Mouse (Mus musculus) MEL (cell line): Measurements from ENCODE around the gene Doc2g. TPM values are rescaled to one million over a fixed set of nuclear protein-coding genes. Genes with fewer than 3 reads are reported as not detected.
A peak's percentile ranks its signal among the peaks of the same experiment; 100 is the strongest.

Source experiments
- DNase-seq: peaks from one replicate; pipeline ENCODE4 v3.0.0; 2011; ENCODE audit warnings: low read depth, low spot score
- H3K27ac ChIP-seq: 2 replicates; pipeline ENCODE4 v1.5.1; 2012; ENCODE audit warnings: low read depth, mild to moderate bottlenecking, control low read depth, low read length, moderate library complexity; ENCODE audit not compliant: control insufficient read depth
- H3K27me3 ChIP-seq, 2 experiments: fragments of 150-350 bp in 1 of 2; sonication (generic) in 1 of 2; 2 replicates each; pipeline ENCODE4 v1.6.1; 2012; ENCODE audit warnings: low read length in 2 of 2, mild to moderate bottlenecking in 2 of 2, improper control_type of control experiment in 1 of 2, moderate library complexity in 1 of 2; ENCODE audit not compliant: insufficient read depth in 2 of 2, control insufficient read depth in 1 of 2
- H3K36me3 ChIP-seq, 2 experiments: 2 replicates each; pipeline ENCODE4 v1.6.1; 2012 to 2014; ENCODE audit warnings: low read length in 2 of 2, improper control_type of control experiment in 1 of 2, inconsistent platforms in 1 of 2, mild to moderate bottlenecking in 1 of 2; ENCODE audit not compliant: insufficient read depth in 2 of 2, control insufficient read depth in 1 of 2
- H3K4me1 ChIP-seq, 2 experiments: fragments of 150-350 bp in 1 of 2; sonication (generic) in 1 of 2; 2 replicates each; pipeline ENCODE4 v1.6.1; 2012; ENCODE audit warnings: low read length in 2 of 2, improper control_type of control experiment in 1 of 2, mild to moderate bottlenecking in 1 of 2; ENCODE audit not compliant: insufficient read depth in 2 of 2, control insufficient read depth in 1 of 2
- H3K4me3 ChIP-seq, 2 experiments: fragments of 150-350 bp in 1 of 2; sonication (generic) in 1 of 2; 2 replicates each; pipeline ENCODE4 v1.5.1; 2012; ENCODE audit warnings: low read depth in 2 of 2, low read length in 2 of 2, mild to moderate bottlenecking in 2 of 2, moderate library complexity in 2 of 2, control low read depth in 1 of 2, improper control_type of control experiment in 1 of 2; ENCODE audit not compliant: control insufficient read depth in 1 of 2, insufficient read depth in 1 of 2
- H3K79me2 ChIP-seq: 2 replicates; pipeline ENCODE4 v1.6.1; 2012; ENCODE audit warnings: mild to moderate bottlenecking, low read length, moderate library complexity; ENCODE audit not compliant: control insufficient read depth, poor library complexity, insufficient read depth
- H3K9ac ChIP-seq: 2 replicates; pipeline ENCODE4 v1.6.1; 2012; ENCODE audit warnings: low read depth, mild to moderate bottlenecking, control low read depth, low read length, moderate library complexity; ENCODE audit not compliant: control insufficient read depth, poor library complexity, severe bottlenecking
- H3K9me3 ChIP-seq: fragments of 150-350 bp; sonication (generic); replicated peaks from 2 replicates; pipeline ENCODE4 v1.6.1; 2012; ENCODE audit warnings: mild to moderate bottlenecking, low read length, improper control_type of control experiment, moderate library complexity; ENCODE audit not compliant: insufficient read depth
- CHD1 ChIP-seq: IDR thresholded peaks from 2 replicates; pipeline ENCODE4 v1.6.1; 2012; ENCODE audit warnings: low read depth, mild to moderate bottlenecking, inconsistent platforms, low read length, improper control_type of control experiment
- CHD2 ChIP-seq: IDR thresholded peaks from 2 replicates; pipeline ENCODE4 v1.6.1; 2011; ENCODE audit warnings: low read length, improper control_type of control experiment
- E2F4 ChIP-seq: IDR thresholded peaks from 2 replicates; pipeline ENCODE4 v1.6.1; 2011; ENCODE audit warnings: low read depth, low read length, improper control_type of control experiment, borderline replicate concordance
- GABPA ChIP-seq: IDR thresholded peaks from 2 replicates; pipeline ENCODE4 v1.6.1; 2012; ENCODE audit warnings: low read depth, mild to moderate bottlenecking, inconsistent platforms, low read length, improper control_type of control experiment, moderate library complexity
- GATA1 ChIP-seq: IDR thresholded peaks from 2 replicates; pipeline ENCODE4 v1.6.1; 2011; ENCODE audit warnings: low read depth, low read length, improper control_type of control experiment
- KAT2A ChIP-seq: conservative IDR thresholded peaks from 2 replicates; pipeline ENCODE4 v1.6.1; 2012; ENCODE audit warnings: low read depth, low read length, improper control_type of control experiment, inconsistent platforms
- MAFK ChIP-seq: IDR thresholded peaks from 2 replicates; pipeline ENCODE4 v1.6.1; 2011; ENCODE audit warnings: low read depth, mild to moderate bottlenecking, low read length, improper control_type of control experiment, borderline replicate concordance
- MAX ChIP-seq: IDR thresholded peaks from 2 replicates; pipeline ENCODE4 v1.6.1; 2011; ENCODE audit warnings: low read length, improper control_type of control experiment
- MXI1 ChIP-seq: IDR thresholded peaks from 2 replicates; pipeline ENCODE4 v1.6.1; 2011; ENCODE audit warnings: mild to moderate bottlenecking, low read depth, low read length, improper control_type of control experiment
- POLR2AphosphoS2 ChIP-seq: IDR thresholded peaks from 2 replicates; pipeline ENCODE4 v1.6.1; 2011; ENCODE audit warnings: low read length, improper control_type of control experiment
- POLR2AphosphoS5 ChIP-seq: IDR thresholded peaks from 2 replicates; pipeline ENCODE4 v1.6.1; 2012; ENCODE audit warnings: low read depth, borderline replicate concordance, mild to moderate bottlenecking, inconsistent platforms, low read length, moderate library complexity, mixed read lengths
- RCOR1 ChIP-seq: IDR thresholded peaks from 2 replicates; pipeline ENCODE4 v1.6.1; 2012; ENCODE audit warnings: low read depth, mild to moderate bottlenecking, inconsistent platforms, low read length, improper control_type of control experiment
- SIN3A ChIP-seq: IDR thresholded peaks from 2 replicates; pipeline ENCODE4 v1.6.1; 2012; ENCODE audit warnings: low read length, improper control_type of control experiment, inconsistent platforms
- SMC3 ChIP-seq: IDR thresholded peaks from 2 replicates; pipeline ENCODE4 v1.6.1; 2011; ENCODE audit warnings: low read depth, low read length, improper control_type of control experiment
- TAL1 ChIP-seq: IDR thresholded peaks from 2 replicates; pipeline ENCODE4 v1.6.1; 2012; ENCODE audit warnings: mild to moderate bottlenecking, inconsistent platforms, low read length, moderate library complexity, mixed read lengths
- TCF12 ChIP-seq: IDR thresholded peaks from 2 replicates; pipeline ENCODE4 v1.6.1; 2014; ENCODE audit warnings: low read depth, mild to moderate bottlenecking, inconsistent platforms, low read length, improper control_type of control experiment, moderate library complexity
- UBTF ChIP-seq: IDR thresholded peaks from 2 replicates; pipeline ENCODE4 v1.6.1; 2012; ENCODE audit warnings: low read depth, mild to moderate bottlenecking, inconsistent platforms, low read length, improper control_type of control experiment, moderate library complexity, borderline replicate concordance; ENCODE audit not compliant: insufficient read depth
- USF1 ChIP-seq: IDR thresholded peaks from 2 replicates; pipeline ENCODE4 v1.6.1; 2014; ENCODE audit warnings: low read depth, mild to moderate bottlenecking, inconsistent platforms, low read length, improper control_type of control experiment, moderate library complexity
- USF2 ChIP-seq, 2 experiments: IDR thresholded peaks; 2 replicates each; pipeline ENCODE4 v1.6.1; 2011 to 2012; ENCODE audit warnings: improper control_type of control experiment in 2 of 2, low read length in 2 of 2, borderline replicate concordance in 1 of 2, inconsistent platforms in 1 of 2, low read depth in 1 of 2, mild to moderate bottlenecking in 1 of 2; ENCODE audit not compliant: insufficient read depth in 1 of 2
- ZC3H11A ChIP-seq: IDR thresholded peaks from 2 replicates; pipeline ENCODE4 v1.6.1; 2012; ENCODE audit warnings: low read depth, mild to moderate bottlenecking, inconsistent platforms, low read length, improper control_type of control experiment
- ZMIZ1 ChIP-seq: IDR thresholded peaks from 2 replicates; pipeline ENCODE4 v1.6.1; 2012; ENCODE audit warnings: low read depth, mild to moderate bottlenecking, inconsistent platforms, low read length, improper control_type of control experiment, moderate library complexity
- ZNF384 ChIP-seq: IDR thresholded peaks from 2 replicates; pipeline ENCODE4 v1.6.1; 2012; ENCODE audit warnings: low read depth, mild to moderate bottlenecking, inconsistent platforms, low read length, improper control_type of control experiment
- polyA plus RNA-seq, 2 experiments: library from polyadenylated mRNA; stranded (reverse) in 1 of 2; unstranded in 1 of 2; fragments of >175 nt in 1 of 2; fragments of >200 nt in 1 of 2; gene quantifications; 2 replicates each; pipeline versions ENCODE4 v1.2.1 to v1.2.4; 2012; ENCODE audit warnings: low replicate concordance in 2 of 2, low read depth in 1 of 2; ENCODE audit not compliant: insufficient read length in 2 of 2, insufficient read depth in 1 of 2, missing spikeins in 1 of 2
- total RNA-seq: library from RNA; depleted of rRNA; stranded (reverse); fragments of 300-350 nt; gene quantifications from 2 replicates; pipeline ENCODE4 v1.2.3, GENCODE M21; 2012

Doc2g gene
- total and polyA plus RNA-seq, 3 experiments = 9.9 to 16.0 TPM; not detected in 1

DNA sequence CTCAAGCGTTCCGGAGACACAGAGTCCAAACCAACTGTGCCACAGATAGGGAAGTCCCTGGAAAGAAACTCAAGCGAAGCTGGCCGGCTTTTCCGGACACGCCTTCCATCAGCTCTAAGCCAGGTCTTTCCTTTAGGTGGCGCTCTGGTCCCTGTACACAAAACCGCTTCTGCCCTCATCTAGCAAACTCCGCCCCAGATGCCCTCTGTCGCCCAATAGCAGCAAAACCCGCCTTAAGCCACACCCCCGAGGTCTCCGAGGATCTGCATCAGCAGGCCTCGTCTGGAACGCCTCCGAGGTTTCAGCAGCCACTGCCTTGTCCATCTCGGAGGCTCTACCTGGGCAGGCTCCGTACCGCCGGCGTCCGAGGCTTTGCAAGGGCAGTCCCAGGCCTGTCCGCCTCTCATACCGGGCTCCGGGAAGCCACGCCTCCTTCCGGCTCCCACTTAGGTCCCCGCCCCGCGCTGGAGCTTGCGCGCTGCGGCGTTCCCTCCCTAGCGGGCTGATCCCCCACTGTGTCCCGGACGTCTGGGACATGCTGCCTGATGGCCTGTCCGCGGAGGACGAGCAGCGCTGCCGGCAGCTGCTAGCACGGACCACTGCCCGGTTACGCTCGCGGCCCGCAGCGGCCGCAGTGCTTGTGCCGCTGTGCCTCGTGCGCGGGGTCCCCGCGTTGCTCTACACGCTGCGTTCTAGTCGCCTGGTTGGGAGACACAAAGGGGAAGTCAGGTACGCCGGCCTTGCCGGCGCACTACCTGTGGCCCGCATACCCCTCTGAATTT is 2.8 kb upstream of the Doc2g start, which contains the start of the genes Nudt8 and Gm49405 (continued):
- TF ChIP-seq UBTF (peak; percentile 73; the same call in 1 of the 2 replicates), GATA1 (no peak), TCF12 (no peak; the same call in 1 of the 2 replicates), RCOR1 (no peak), CHD2 (no peak), CHD1 (no peak), TAL1 (no peak), USF2 (IDR thresholded peaks at IDR 0.05; ENCODE audit: borderline replicate concordance in 1 of 2, insufficient read depth in 1 of 2, low read depth in 1 of 2, low read length in 2 of 2) (no peak), ZNF384 (no peak), MAFK (no peak), ZC3H11A (no peak), ZMIZ1 (peak; percentile 73; the same call in 1 of the 2 replicates), MXI1 (peak; percentile 56; the same call in 1 of the 2 replicates), KAT2A (no peak), USF1 (no peak), POLR2AphosphoS5 (0 out of 2 replicates have a peak, but pooled peaks have one; percentile 62), SMC3 (0 out of 2 replicates have a peak, but pooled peaks have one; percentile 12), GABPA (no peak), POLR2AphosphoS2 (peak; percentile 84)

DNA sequence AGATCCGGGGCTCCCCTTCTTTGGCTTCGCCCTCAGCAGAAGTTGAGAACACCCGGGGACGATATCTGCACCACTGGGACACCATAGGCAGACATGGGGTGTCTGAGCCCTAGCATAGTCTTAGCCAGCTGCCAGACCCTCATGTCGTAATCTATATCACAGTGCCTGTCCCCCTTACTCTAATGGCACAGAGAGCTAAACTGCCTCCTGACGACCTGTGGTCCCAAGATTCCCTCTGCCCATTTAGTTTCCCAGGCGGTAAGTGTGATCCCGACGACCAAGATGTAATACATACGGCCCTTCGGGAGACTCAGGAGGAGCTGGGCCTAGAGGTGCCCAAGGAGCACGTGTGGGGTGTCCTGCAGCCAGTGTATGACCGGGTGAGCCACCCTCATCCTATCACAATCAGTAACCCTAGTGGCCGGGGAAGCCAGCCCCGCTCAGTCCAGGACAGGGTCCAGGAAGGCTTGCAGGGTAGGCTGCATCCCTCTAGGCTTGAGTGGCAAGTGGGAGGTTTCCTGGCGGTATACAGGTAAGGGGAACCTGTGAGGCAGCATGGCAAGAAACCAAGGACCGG is 2.1 kb upstream of the Doc2g start:
- peaks cover 0 to 15% of the 10 kb centered on the region in 2 experiments; a peak in 2 of 4 replicates for H3K4me1 ChIP-seq
- H3K79me2 ChIP-seq = peaks cover 1% of the 10 kb centered on the region; the same call in 1 of the 2 replicates
- peaks cover 0 to 6% of the 10 kb centered on the region in 2 experiments; a peak in 2 of 4 replicates for H3K36me3 ChIP-seq
- TF ChIP-seq E2F4 (no peak), SIN3A (no peak; the same call in 1 of the 2 replicates), MAFK (no peak), CHD2 (no peak), MAX (peak; percentile 56; the same call in 1 of the 2 replicates), CHD1 (peak; percentile 29; the same call in 1 of the 2 replicates), ZMIZ1 (no peak)
- TF ChIP-seq, all 39 proteins: peak for 2
- DNase-seq = no peak
- H3K9ac ChIP-seq = peak overlapping the region; percentile 90
- no peaks in the 10 kb centered on the region for H3K27me3 ChIP-seq
- H3K27ac ChIP-seq = peak overlapping the region; percentile 88
- no peaks in the 10 kb centered on the region for H3K9me3 ChIP-seq
- H3K4me3 ChIP-seq = peak overlapping the region; percentile 80
